Mouse (Mus musculus): ENCODE data around the gene Gm21560.
"Not testable (repeated sequence)": the region's sequence is repeated elsewhere in the genome, so short reads cannot be mapped to it uniquely, and the experiment has no call there.

Gene Gm21560

DNA sequence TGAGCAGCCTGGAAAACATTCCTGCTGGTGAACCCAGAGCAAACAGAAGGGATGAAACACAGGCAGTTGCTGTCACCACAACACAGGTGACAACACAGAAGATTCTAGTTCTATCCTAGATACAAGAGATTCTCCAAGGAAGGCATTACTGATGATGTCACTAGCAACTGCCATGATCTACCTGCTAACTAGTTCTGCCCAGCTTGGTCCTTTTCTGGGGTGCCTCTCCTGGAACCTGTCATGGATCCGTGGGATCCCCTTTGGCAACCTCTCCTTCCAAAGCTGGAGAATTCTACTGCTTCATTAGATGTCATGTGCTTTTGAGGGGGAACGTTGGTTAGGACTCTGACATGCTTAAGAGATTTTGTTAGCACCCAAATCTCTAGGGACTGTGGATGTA lies at the start of gene Gm21560:
Gene Gm21560 (minus strand): TSS at position 101 of the 400 bp plus-strand sequence.
- not testable (repeated sequence) for DNase-seq (ENCODE audit: low spot score in 2 of 2)

- DNase-seq (ENCODE audit: low spot score in 2 of 2) = not testable (repeated sequence)
Observed at GRCm38 (mm10) chr14:6163538-6163937, 55.6 kb downstream of the Gm21560 start.

DNA sequence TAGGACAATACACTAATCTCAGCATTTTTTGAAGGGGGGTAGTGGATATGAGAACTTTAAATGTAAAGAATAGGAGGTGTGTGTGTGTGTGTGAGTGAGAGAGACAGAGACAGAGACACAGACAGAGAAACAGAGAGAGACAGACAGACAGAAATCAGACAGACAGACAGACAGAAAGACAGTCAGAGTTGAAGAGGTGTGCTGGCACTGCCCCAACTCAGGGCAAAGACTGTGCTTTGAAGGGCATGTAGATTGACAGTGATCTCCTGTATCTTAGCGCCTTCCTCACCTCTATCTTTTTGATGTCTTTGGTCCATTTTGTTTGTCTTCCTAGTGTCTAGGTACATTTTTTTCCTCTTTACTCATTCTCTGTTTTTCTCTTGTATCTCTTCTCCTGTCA lies 58.0 kb downstream of the Gm21560 start:
- DNase-seq (ENCODE audit: low spot score in 2 of 2) = not testable (repeated sequence)
